Mouse (Mus musculus): Measurements from ENCODE around the gene Nr2c2ap. TPM values are rescaled to one million over a fixed set of nuclear protein-coding genes. Genes with fewer than 3 reads are reported as not detected.

Nr2c2ap gene
- polyA plus RNA-seq, 1 experiment from 2014 or later: 25.5 TPM

DNA sequence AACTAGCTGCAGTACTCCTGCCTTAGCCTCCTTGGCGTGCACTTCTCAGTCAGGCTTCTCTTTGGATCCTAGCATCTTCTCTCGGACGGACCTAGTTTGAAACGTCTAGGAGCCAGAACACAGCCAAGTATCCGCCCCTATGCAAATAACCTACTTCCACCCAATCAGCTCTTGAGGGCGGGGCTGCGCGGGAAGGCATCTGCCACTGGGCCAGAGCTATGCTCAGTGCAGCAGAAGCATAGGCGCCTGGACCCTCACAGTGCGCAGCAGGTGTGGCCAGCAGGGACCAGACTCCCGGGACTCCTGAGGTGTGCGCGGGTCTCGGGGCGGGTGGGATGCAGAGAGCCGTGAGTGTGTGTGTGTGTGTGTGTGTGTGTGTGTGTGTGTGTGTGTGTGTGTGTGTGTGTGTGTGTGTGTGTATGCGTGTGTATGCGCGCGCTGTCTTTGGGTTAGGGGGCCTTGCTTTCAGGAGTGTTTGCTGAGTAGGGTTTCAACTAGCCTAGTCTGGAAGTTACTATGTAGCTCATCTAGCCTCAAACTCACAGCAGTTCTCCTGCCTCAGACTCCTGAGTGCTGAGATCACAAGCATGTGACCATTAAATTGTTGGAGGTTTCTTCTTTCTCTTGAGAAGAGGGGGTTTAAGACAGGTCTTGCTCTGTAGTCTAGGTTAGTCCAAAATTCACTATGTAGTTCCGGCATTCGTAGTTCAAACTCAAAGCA is 21.6 kb downstream of the Nr2c2ap start:
- Histone ChIP-seq H3K27ac (ENCODE audit: low read depth, low read length) (no peak overlapping the region), H3K36me3 (ENCODE audit: control insufficient read depth, insufficient read depth, low read length) (no peaks in the 10 kb centered on the region), H3K9ac (ENCODE audit: low read depth, low read length) (no peak overlapping the region), H3K4me1 (ENCODE audit: control insufficient read depth, insufficient read depth, low read length) (peaks cover 4% of the 10 kb centered on the region; the same call in 1 of the 2 replicates), H3K4me3 (ENCODE audit: low read length) (no peak overlapping the region), H3K4me2 (replicated peaks; ENCODE audit: low read depth, low read length) (no peak overlapping the region; the same call in 1 of the 2 replicates), H3K27me3 (ENCODE audit: control insufficient read depth, insufficient read depth, low read length) (no peaks in the 10 kb centered on the region), H3K9me3 (ENCODE audit: control insufficient read depth, low read length) (no peaks in the 10 kb centered on the region)
- 13% methylated on average over 22 of the region's 22 CpGs for WGBS
- peak; percentile 95 for ATAC-seq (ENCODE audit: low FRiP score, low TSS enrichment)

- H3K9me3 ChIP-seq (ENCODE audit: control insufficient read depth, low read length): no peaks in the 10 kb centered on the region
- no peak overlapping the region for H3K27ac ChIP-seq (ENCODE audit: low read depth, low read length)
- WGBS: 92% methylated on average over 1 of the region's 1 CpGs
- no peaks in the 10 kb centered on the region for H3K27me3 ChIP-seq (ENCODE audit: control insufficient read depth, insufficient read depth, low read length)
- ATAC-seq (ENCODE audit: low FRiP score, low TSS enrichment): no peak
- H3K4me3 ChIP-seq (ENCODE audit: low read length): no peak overlapping the region
- H3K9ac ChIP-seq (ENCODE audit: low read depth, low read length): no peak overlapping the region
- H3K36me3 ChIP-seq (ENCODE audit: control insufficient read depth, insufficient read depth, low read length): no peaks in the 10 kb centered on the region
- no peak overlapping the region for H3K4me2 ChIP-seq (replicated peaks; ENCODE audit: low read depth, low read length)
- no peaks in the 10 kb centered on the region for H3K4me1 ChIP-seq (ENCODE audit: control insufficient read depth, insufficient read depth, low read length)
Measured at GRCm38 (mm10) chr8:70157240-70157800, 26.2 kb downstream of the Nr2c2ap start.

DNA sequence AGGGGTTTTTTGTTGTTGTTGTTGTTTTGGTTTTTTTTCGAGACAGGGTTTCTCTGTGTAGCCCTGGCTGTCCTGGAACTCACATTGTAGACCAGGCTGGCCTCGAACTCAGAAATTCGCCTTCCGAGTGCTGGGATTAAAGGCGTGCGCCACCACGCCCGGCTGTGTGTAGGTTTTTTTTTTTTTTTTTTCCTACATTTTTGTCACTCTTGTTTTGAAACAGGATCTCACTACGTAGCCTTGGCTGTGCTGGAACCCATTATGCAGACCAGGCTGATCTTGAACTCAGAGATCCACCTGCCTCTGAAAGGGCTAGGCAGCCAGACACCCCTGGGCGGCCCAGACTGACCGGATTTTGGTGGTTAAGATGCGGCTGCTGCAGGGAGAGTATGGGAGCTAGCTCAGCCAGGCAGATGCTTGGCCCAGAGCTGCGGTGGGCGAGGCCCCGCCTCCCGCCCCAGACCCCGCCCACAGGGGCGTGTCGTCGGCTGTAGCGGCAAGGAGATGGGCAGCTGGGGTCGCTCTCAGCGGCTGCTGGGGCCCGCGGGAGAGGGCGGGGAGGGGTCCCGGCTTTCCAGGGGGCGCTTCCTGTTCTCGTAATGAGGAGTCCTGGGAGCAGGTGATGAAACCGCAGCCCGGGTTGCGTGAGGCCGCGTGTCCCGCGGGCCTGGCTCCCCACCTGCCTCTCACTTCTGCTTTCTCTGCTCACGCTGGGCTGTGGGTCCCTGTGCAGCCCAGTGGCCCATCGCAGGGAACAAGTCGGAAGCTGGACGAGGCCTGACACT is 27.1 kb downstream of the Nr2c2ap start:
- Histone ChIP-seq H3K27ac (ENCODE audit: low read depth, low read length) (no peak overlapping the region), H3K27me3 (ENCODE audit: control insufficient read depth, insufficient read depth, low read length) (no peaks in the 10 kb centered on the region), H3K4me1 (ENCODE audit: control insufficient read depth, insufficient read depth, low read length) (no peaks in the 10 kb centered on the region), H3K9me3 (ENCODE audit: control insufficient read depth, low read length) (no peaks in the 10 kb centered on the region), H3K36me3 (ENCODE audit: control insufficient read depth, insufficient read depth, low read length) (no peaks in the 10 kb centered on the region), H3K4me2 (replicated peaks; ENCODE audit: low read depth, low read length) (peak overlapping the region; percentile 52), H3K4me3 (ENCODE audit: low read length) (peak overlapping the region; percentile 35), H3K9ac (ENCODE audit: low read depth, low read length) (peak overlapping the region; percentile 32)
- ATAC-seq (ENCODE audit: low FRiP score, low TSS enrichment): peak; percentile 92
- WGBS: 16% methylated on average over 33 of the region's 40 CpGs

DNA sequence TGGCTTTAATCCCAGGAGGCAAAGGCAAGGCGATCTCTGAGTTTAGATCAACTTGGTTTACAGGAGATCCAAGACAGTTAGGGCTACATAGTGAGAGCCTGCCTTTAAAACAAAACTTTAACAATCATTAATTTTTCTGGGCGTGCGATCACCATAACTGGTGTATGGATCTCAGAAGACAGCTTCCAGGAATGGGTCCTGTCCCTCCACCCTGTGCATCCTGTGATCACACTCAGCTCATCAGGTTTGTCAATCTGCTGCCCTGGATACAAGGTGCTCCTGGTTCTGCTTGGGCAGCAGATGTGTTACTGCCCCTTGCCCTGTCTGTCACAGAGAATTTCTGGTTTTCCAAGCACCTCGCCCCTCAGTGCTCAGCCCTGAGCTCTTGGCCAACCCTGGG is 28.1 kb downstream of the Nr2c2ap start:
- H3K4me3 ChIP-seq (ENCODE audit: low read length): no peak overlapping the region

GRCm38 (mm10) chr8:70160015-70160414 is 28.9 kb downstream of the Nr2c2ap start:
- Histone ChIP-seq H3K9ac (ENCODE audit: low read depth, low read length) (no peak overlapping the region), H3K9me3 (ENCODE audit: control insufficient read depth, low read length) (no peaks in the 10 kb centered on the region), H3K27ac (ENCODE audit: low read depth, low read length) (no peak overlapping the region), H3K4me3 (ENCODE audit: low read length) (no peak overlapping the region), H3K4me2 (replicated peaks; ENCODE audit: low read depth, low read length) (no peak overlapping the region), H3K36me3 (ENCODE audit: control insufficient read depth, insufficient read depth, low read length) (no peaks in the 10 kb centered on the region), H3K27me3 (ENCODE audit: control insufficient read depth, insufficient read depth, low read length) (no peaks in the 10 kb centered on the region), H3K4me1 (ENCODE audit: control insufficient read depth, insufficient read depth, low read length) (no peaks in the 10 kb centered on the region)
- no peak for ATAC-seq (ENCODE audit: low FRiP score, low TSS enrichment)
- WGBS: 72% methylated on average over 13 of the region's 13 CpGs

More for the DNA sequence above, 28.1 kb downstream of the Nr2c2ap start:
- WGBS: 84% methylated on average over 4 of the region's 4 CpGs
- no peaks in the 10 kb centered on the region for H3K9me3 ChIP-seq (ENCODE audit: control insufficient read depth, low read length)
- H3K36me3 ChIP-seq (ENCODE audit: control insufficient read depth, insufficient read depth, low read length): no peaks in the 10 kb centered on the region
- H3K4me2 ChIP-seq (replicated peaks; ENCODE audit: low read depth, low read length): no peak overlapping the region
- no peaks in the 10 kb centered on the region for H3K4me1 ChIP-seq (ENCODE audit: control insufficient read depth, insufficient read depth, low read length)
- no peak overlapping the region for H3K27ac ChIP-seq (ENCODE audit: low read depth, low read length)
- no peak overlapping the region for H3K9ac ChIP-seq (ENCODE audit: low read depth, low read length)
- H3K27me3 ChIP-seq (ENCODE audit: control insufficient read depth, insufficient read depth, low read length): no peaks in the 10 kb centered on the region
- ATAC-seq (ENCODE audit: low FRiP score, low TSS enrichment): no peak

GRCm38 (mm10) chr8:70163316-70163715 is 32.2 kb downstream of the Nr2c2ap start:
- Histone ChIP-seq H3K36me3 (ENCODE audit: control insufficient read depth, insufficient read depth, low read length) (no peaks in the 10 kb centered on the region), H3K9ac (ENCODE audit: low read depth, low read length) (no peak overlapping the region), H3K9me3 (ENCODE audit: control insufficient read depth, low read length) (no peaks in the 10 kb centered on the region), H3K4me1 (ENCODE audit: control insufficient read depth, insufficient read depth, low read length) (no peaks in the 10 kb centered on the region), H3K27ac (ENCODE audit: low read depth, low read length) (no peak overlapping the region), H3K27me3 (ENCODE audit: control insufficient read depth, insufficient read depth, low read length) (no peaks in the 10 kb centered on the region; the same call in 1 of the 2 replicates), H3K4me2 (replicated peaks; ENCODE audit: low read depth, low read length) (no peak overlapping the region), H3K4me3 (ENCODE audit: low read length) (no peak overlapping the region)
- WGBS: 85% methylated on average over 3 of the region's 3 CpGs
- no peak for ATAC-seq (ENCODE audit: low FRiP score, low TSS enrichment)

DNA sequence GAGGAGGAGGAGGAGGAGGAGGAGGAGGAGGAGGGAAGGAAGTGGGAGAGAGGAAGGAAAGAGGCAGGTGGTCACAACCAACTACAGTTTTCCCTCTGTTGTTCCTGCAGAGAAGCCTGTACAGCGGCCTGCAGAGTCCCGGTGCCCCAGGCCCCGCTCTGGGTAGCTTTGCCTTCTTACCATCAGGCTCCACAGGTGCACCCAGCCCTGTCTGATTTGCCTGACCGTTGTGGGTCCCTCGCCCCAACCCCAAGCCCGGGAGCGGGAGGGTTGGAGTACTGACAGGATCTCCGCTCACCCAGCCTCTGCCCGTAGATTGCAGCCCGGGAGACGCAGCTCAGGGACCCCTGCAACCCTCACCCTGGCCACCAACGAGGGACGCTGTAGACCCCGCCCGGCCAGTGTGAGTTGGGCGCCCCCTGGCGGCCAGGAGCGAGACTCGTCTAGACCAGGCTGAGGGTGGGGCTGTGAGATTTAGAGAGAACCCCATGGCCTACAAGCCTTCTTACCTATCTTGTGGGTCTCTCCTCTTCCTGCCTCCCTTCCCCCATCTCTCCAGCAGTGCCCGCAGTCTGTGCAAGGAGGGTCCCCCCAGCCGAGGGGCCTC is 35.5 kb downstream of the Nr2c2ap start:
- 2% methylated on average over 21 of the region's 21 CpGs for WGBS
- peak; percentile 91 for ATAC-seq (ENCODE audit: low FRiP score, low TSS enrichment)

DNA sequence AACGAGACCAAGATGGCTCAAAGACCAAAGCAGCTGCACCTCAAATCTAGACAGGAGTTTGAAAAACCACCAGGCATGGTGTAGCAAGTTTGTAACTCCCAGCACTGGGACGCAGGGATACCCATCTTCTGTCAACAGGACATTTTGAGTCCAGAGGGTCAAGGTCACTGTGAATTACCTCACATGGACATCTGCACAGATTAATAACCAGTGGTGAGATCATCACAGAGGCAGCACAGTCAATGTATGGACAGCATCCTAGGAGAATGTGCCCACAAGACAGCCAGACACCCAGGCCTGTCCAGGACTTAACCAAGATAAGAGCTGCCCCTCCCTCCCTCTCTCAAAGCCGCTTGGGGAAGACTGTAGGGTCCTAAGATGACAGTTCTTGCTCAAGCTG is 39.0 kb downstream of the Nr2c2ap start:
- no peak for ATAC-seq (ENCODE audit: low FRiP score, low TSS enrichment)
- Histone ChIP-seq H3K9me3 (ENCODE audit: control insufficient read depth, low read length) (no peaks in the 10 kb centered on the region), H3K36me3 (ENCODE audit: control insufficient read depth, insufficient read depth, low read length) (0 out of 2 replicates have a peak, but pooled peaks cover 3% of the 10 kb centered on the region), H3K27me3 (ENCODE audit: control insufficient read depth, insufficient read depth, low read length) (no peaks in the 10 kb centered on the region; the same call in 1 of the 2 replicates), H3K9ac (ENCODE audit: low read depth, low read length) (no peak overlapping the region), H3K4me2 (replicated peaks; ENCODE audit: low read depth, low read length) (no peak overlapping the region), H3K27ac (ENCODE audit: low read depth, low read length) (no peak overlapping the region), H3K4me1 (ENCODE audit: control insufficient read depth, insufficient read depth, low read length) (peaks cover 6% of the 10 kb centered on the region; the same call in 1 of the 2 replicates), H3K4me3 (ENCODE audit: low read length) (no peak overlapping the region)
- 82% methylated on average over 3 of the region's 3 CpGs for WGBS

More for the DNA sequence above, 35.5 kb downstream of the Nr2c2ap start:
- Histone ChIP-seq H3K36me3 (ENCODE audit: control insufficient read depth, insufficient read depth, low read length) (no peaks in the 10 kb centered on the region), H3K27me3 (ENCODE audit: control insufficient read depth, insufficient read depth, low read length) (no peaks in the 10 kb centered on the region; the same call in 1 of the 2 replicates), H3K4me1 (ENCODE audit: control insufficient read depth, insufficient read depth, low read length) (no peaks in the 10 kb centered on the region), H3K9me3 (ENCODE audit: control insufficient read depth, low read length) (no peaks in the 10 kb centered on the region), H3K27ac (ENCODE audit: low read depth, low read length) (no peak overlapping the region), H3K4me3 (ENCODE audit: low read length) (peak overlapping the region; percentile 16; the same call in 1 of the 2 replicates), H3K9ac (ENCODE audit: low read depth, low read length) (0 out of 2 replicates have a peak overlapping the region, but pooled peaks have one; percentile 8), H3K4me2 (replicated peaks; ENCODE audit: low read depth, low read length) (peak overlapping the region; percentile 41)

Measured in kidney, embryonic 14.5 days (tissue).